Mouse (Mus musculus): Measurements from ENCODE around the gene Ipo7.

Ipo7 gene

DNA sequence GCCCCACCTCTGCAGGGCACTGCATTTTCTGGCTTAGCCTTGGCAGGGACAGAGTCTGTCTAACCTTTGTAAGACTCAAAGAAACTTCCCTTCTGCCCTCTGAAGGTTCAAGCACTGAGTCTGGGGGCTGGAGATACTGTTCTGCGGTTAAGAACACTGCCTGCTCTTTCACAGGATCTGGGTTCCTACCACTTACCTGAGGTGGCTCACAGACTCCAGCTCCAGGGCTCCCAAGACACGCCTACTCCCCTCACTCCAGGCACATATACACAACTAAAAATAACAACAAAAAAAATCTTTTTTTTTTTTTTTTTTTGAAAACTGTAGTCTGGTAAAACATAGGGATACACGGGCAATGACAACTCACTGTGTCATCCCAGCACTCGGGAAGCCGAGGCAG lies 83.2 kb downstream of the Ipo7 start:
- DNase-seq (ENCODE audit: low spot score): no peak

DNA sequence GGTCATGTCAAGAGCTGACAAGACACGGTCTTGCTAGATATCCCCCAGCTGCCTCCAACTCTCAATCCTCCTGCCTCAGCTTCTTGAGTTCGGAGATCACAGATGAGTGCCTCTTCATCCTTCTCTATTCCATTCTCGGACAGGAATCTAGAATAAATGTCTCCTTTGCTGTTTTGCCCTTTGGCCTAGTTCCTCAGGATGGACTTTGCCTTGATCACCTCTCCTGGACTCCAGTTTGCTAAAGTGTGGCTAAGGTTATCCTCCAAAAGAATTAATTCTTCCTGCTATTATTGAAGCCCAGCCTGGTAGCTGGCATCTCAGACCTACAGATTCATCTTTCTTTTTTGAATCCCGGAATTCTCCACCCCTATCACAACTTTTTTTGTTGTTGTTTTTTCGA lies 87.0 kb downstream of the Ipo7 start:
- no peak for DNase-seq (ENCODE audit: low spot score)

Measured in ovary, postnatal 10 days (tissue).